Mouse (Mus musculus) large intestine, adult 2 months (tissue): Measurements from ENCODE around the gene Rln3. TPM values are rescaled to one million over a fixed set of nuclear protein-coding genes. Genes with fewer than 3 reads are reported as not detected.

Experiments
- DNase-seq: peaks from one replicate; pipeline ENCODE4 v3.0.0-alpha.2; 2012; ENCODE audit warnings: low read depth, low spot score
- WGBS: fragments of 180-500 bp; shearing (Covaris S2); methylation state at CpG from one replicate; pipeline ENCODE4 v1.1.7; 2018; 5-methylcytosine and 5-hydroxymethylcytosine counted together
- polyA plus RNA-seq: library from polyadenylated mRNA; depleted of rRNA; stranded (reverse); fragments of >200 nt; gene quantifications from 2 replicates; pipeline ENCODE4 v1.2.3, GENCODE M21; 2012; rRNA removed

The Rln3 gene
- polyA plus RNA-seq: 0.49 and 0.56 TPM in 2 replicates

DNA sequence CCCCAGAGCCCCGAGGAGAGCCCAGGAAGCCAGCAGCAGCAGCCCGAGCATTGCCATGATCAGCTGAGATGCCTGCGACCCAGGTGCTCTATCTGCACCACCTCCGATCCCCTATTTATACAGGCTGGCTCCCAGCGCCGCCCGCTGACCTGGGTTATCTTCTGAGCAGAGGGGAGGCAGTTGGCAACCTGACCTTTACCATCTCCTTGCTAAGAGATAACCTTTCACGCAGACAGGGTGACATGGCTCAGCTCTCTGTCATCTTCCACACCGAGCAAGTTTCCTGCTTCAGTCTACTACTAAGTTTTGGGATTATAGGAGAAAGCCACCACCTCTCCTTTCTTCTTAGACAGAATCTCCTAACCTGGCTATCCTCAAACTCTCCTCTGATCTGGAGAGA is at the start of gene Rln3:
Gene Rln3, minus strand, starts transcription at position 101 of the 400 bp plus-strand sequence.
- WGBS: 26% methylated on average over 9 of the region's 9 CpGs
- no peak for DNase-seq

- no peak for DNase-seq
- 86% methylated on average over 8 of the region's 8 CpGs for WGBS
Measured at GRCm38 (mm10) chr8:84090585-84090984, 45.8 kb upstream of the Rln3 start.

GRCm38 (mm10) chr8:84089277-84089676 is 44.5 kb upstream of the Rln3 start:
- no peak for DNase-seq
- 30% methylated on average over 9 of the region's 9 CpGs for WGBS

- 96% methylated on average over 14 of the region's 14 CpGs for WGBS
- no peak for DNase-seq
Measured at GRCm38 (mm10) chr8:84087821-84088220, 43.0 kb upstream of the Rln3 start.

DNA sequence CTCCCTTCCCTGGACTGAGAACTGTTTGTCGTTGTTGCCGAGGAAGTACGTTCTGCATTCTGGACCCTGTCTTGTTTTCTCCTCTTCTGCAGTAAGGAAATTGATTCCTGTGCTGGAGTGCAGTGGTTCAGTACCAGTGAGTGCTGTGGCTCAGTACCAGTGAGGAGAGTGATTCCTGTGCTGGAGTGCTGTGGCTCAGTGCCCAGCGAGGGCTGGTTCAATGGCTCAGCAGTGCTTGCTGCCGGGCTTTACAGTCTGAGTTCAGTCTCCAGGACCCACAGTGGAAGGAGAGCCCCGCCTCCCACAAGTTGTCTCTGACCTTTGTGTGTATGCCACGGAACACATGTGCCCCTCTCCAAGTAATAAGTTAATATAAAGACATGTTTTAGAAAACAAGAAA is 42.4 kb upstream of the Rln3 start:
- DNase-seq: no peak
- WGBS: 88% methylated on average over 7 of the region's 7 CpGs

DNA sequence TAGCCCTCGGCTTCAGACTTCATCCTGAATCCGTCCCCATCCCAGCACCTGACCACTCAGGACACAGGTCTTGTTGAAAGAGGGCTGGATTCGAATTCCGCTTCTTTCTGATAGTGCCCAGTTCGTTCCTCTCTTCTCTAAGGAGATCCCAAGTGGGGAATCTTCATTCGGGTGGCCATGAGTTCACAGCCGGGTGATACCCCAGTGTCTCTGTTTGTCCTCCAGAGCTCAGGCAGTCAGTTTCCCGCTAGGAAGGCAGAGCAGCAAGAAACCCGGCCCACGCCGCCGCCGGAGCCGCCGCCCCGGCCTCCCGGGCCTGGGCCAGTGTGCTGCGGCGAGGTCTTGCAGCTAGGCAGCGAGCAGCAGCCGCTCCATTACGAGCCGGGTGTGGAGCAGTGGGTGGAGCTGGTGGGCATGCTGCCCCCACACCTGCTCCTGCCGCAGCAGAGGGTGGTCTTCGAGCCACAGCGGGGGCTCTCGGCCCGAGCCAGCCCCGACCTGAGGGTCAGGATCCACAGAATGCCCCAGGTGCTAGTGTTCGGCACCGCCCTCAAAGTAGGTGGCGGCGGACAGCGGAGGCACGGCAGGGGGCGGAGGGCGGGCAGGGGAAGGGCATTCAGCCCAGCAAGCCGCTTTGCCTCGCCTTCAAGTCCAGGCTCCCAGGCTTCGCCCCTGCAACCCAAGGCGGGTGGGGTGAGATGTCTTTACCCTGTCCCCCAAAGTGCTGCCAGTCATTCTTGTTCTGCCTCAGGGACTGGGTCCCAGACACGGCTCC is 39.7 kb upstream of the Rln3 start:
- 81% methylated on average over 42 of the region's 42 CpGs for WGBS
- DNase-seq: no peak

DNA sequence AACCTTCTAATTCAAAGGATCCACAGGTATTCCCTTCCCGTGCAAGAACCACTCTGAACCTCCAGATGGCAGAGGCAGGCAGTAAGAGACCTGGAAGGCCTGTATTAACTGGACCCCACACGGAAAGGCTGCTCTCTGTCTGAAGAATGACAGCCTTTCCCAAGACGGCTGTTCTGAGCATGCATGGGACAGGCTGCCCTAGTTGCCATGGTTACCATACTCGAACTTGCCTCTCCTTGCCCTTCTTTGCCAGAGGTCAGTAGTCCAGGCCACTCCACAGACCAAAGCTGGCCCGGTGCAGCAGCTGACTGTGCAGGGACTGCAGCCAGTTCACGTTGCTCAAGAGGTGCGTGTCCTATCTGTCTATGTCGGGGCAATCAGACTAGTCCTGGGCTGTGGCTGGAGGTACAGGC is 39.0 kb upstream of the Rln3 start:
- 61% methylated on average over 8 of the region's 8 CpGs for WGBS

DNA sequence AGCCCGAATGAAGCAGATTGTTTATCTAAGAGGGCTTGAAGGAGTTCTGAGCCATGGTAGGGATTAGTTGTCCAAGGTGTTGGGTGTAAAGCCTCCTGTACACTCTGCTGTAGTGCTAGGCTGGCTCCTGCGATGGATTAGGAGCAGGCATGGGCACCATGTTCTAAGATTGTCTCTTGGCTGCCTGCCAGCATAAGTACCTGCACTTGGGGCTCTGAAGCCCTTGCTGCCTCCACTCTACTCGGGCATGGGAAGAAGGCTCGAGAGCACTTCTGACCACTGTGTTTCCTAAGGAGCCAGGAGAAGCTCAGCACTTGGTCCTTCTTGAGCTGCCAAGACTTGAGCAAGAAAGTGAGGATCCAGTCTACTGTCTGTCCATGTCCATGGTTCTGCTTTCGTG is 34.4 kb upstream of the Rln3 start:
- WGBS: 80% methylated on average over 5 of the region's 5 CpGs
- DNase-seq: no peak

More for the DNA sequence above, 39.0 kb upstream of the Rln3 start:
- DNase-seq: no peak

DNA sequence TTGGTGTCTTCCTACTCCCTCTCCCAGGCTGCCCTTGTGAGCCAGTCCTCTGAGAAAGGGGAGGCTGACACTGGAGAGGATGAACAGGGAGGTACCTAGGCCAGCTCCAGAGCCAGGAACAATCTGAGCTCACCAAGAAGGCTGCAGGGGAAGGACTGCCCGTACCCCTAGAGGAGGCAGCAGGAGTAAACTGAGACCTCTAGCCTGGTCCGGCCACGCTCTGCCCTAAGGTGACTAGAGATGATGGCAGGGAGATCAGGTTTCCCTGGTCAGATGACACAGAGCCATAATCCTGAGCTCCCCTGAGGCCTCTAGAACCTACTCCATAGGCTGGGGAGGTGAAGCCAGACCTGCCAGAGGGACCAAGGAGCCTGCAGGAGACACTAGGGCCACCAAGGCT is 32.0 kb upstream of the Rln3 start:
- 87% methylated on average over 3 of the region's 3 CpGs for WGBS
- DNase-seq: no peak

DNA sequence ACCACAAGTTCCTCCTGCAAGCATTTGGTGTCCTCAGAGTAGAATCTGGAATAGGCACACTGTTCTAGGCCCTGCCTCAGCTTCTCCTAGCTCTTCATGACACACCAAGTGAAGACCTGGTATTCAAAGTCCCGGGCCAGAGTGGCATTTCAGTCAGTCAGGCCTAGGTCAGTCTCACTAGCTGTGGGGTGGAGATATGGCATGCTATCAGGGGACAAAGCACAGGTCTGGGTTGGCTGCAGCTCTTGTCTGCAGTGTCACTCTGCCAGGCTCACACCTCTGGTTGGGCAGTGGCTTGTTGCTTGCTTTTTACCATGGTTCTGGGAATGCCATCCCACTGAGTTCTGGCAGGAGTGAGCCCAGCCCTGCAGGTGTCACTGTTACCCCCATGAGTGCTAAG is 31.6 kb upstream of the Rln3 start:
- DNase-seq: no peak
- 90% methylated on average over 1 of the region's 1 CpGs for WGBS

DNA sequence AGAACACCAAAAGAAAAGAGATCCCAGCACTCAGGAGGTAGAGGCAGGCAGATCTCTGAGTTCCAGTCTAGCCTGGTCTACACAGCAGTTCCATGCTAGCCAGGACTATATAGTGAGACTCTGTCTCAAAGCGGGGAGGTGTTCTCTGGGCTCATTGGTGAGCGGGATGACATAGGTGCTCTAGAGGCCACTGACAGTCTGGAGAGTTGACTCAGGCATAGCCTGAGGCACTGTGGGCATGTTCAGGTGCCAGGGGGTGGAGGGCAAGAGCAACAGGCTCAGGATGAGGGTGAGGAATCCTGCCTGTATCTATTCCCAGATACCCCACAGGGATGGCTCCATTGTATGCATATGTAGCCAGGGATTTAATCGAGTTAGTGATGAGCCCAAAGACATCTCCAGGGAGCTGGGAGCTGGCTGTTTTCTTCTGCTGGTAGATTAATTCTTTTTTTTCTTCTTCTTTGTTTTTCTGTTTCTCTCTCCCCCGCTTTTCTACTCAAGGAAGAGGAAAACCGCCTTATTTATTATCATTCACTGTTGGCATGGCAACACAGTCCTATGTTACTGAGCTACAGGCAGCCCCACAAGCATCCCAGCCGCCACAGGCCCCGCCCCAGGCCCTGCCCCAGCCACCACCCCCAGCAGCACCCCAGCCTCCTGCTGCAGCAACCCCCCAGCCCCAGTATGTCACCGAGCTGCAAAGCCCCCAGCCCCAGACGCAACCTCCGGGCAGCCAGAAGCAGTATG is 28.6 kb upstream of the Rln3 start:
- WGBS: 58% methylated on average over 10 of the region's 10 CpGs
- DNase-seq: no peak

GRCm38 (mm10) chr8:84072321-84072720 is 27.5 kb upstream of the Rln3 start:
- 87% methylated on average over 10 of the region's 10 CpGs for WGBS
- DNase-seq: no peak

- WGBS: 64% methylated on average over 3 of the region's 3 CpGs
- DNase-seq: no peak
Measured at GRCm38 (mm10) chr8:84071921-84072320, 27.1 kb upstream of the Rln3 start.

DNA sequence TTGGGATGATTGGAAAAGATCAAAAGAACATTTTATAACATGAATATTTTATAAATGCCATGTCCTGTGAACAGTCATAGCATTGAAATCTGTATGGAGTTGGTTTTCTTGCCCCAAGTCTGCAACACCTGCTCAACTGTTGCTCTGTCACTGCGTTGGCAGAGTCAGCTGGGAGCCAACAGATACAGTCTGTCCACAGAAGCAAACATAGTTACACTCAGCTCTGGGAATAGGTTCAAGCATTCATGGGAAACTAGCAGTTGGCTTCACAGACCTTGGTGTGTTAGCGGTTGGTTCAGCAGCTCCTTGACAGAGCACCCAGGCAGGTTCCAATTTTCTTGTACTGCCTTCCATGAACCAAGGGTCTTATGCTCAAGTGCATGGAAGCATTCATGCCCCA is 25.9 kb upstream of the Rln3 start:
- DNase-seq: no peak
- 46% methylated on average over 2 of the region's 2 CpGs for WGBS

- WGBS: 77% methylated on average over 5 of the region's 5 CpGs
- DNase-seq: no peak
Measured at GRCm38 (mm10) chr8:84070241-84070640, 25.4 kb upstream of the Rln3 start.

DNA sequence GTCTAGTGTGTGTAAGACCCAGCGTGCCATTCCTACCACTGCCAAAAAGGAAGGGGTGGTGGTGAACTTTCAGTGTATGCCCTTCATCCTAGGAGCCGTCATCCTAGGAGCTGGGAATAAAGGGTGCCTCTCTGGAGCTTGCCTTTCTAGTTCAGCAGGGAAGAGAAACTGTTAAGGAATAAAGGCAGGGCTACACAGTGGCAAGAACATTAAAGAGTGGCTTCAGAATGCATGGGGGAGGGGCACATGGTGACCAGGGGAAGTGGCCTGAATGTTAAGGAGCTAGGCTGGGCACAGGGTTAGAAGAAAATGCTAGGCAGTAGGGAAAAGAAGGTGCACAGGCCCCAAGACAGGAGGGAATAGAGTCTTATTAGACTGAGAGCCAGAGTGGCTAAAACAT is 24.9 kb upstream of the Rln3 start:
- WGBS: 56% methylated on average over 2 of the region's 2 CpGs
- DNase-seq: no peak

DNA sequence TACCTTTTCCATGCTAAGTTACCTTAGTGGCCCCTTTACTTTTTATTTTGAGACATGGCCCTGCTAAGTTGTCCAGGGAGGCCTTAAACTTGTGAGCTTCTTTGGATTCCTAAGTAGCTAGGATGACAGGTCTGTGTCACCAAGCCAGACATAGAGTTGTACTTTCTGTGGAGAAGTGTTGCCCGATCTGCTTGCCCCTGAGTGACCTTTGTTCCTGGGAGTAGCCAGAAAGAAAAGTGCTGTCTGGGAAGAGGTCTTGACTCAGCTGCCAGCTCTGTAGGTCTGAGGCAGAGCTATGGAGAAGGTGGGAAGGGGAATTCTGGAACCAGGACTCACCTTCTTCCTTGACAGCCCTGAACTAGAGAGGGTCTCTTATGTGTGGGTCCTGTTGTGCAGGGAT is 24.4 kb upstream of the Rln3 start:
- 8% methylated on average over 1 of the region's 1 CpGs for WGBS
- DNase-seq: peak; percentile 36

DNA sequence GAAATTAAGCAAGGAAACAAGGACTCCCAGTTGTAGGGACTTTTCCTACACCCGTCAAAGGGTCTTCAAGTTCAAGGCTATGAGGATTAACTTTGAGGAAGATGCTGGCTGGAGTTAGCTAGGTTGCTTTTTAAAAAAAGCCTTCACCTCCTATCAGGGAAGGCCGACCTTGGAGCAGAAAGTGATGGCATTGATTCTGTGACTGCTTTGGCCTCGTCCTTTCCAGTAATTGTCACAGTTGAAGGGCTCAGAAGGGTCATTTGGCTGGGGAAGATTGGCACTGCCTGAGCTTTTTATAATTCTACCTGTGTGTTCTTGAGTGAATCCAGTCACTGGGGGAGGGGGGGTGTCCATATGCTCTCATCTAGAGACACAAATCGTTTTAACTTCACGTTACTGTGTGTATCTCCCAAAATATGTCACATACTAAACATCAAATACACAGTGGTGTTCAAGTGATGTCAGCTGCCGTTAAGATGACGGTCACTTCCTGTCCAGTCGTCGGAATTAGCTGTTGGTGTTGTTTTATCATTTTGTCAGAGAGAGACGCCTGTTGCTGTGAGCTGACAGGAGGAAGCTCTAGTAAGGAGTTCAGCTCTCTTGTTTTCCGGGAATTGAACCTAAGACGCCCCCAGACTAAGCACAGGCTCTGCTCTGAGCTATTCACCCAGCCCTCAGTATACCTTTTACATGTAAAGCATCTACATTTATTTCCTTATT is 23.7 kb upstream of the Rln3 start:
- WGBS: 40% methylated on average over 12 of the region's 12 CpGs
- DNase-seq: no peak

DNA sequence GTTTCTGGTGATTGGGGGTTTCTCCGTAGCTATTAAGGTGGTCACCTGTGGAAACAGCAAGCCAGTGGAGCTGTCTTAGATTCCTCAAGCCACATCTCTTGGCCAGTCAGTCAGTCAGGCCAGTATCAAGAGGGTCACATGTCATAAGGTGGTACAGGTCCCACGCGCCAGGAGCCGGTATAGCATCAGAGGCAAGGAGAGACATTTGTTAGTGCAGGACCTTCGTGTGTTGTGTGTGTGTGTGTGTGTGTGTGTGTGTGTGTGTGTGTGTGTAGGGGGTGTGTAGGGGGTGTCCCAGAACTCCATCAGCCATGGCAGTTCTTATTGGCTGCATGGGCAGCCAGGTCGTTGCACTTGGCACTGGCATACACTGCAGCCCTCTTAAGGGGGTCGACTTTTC is 23.1 kb upstream of the Rln3 start:
- DNase-seq: no peak
- 73% methylated on average over 7 of the region's 7 CpGs for WGBS

GRCm38 (mm10) chr8:84067047-84067573 is 22.3 kb upstream of the Rln3 start:
- peak; percentile 60 for DNase-seq
- WGBS: under 1% methylated on average over 58 of the region's 58 CpGs
